Mouse (Mus musculus): ENCODE results near the gene Krtap26-1. TPM values are rescaled to one million over a fixed set of nuclear protein-coding genes. Genes with fewer than 3 reads are reported as not detected.

Krtap26-1 gene
- polyA plus RNA-seq, 1 experiment from 2014 or later: not detected

Other genes with a start within 250 kb of the Krtap26-1 start
- not detected in 2 replicates for gene Cldn17, start 140.8 kb downstream of the Krtap26-1 start, polyA plus RNA-seq (2015; fragmentation: Nextera tagmentation; extraction: Ambion mirVana)
- 140 and 143 TPM in 2 replicates for gene Cldn8, start 84.6 kb downstream of the Krtap26-1 start, polyA plus RNA-seq (2015; fragmentation: Nextera tagmentation; extraction: Ambion mirVana)
- gene Krtap24-1, start 35.5 kb downstream of the Krtap26-1 start, polyA plus RNA-seq (2015; fragmentation: Nextera tagmentation; extraction: Ambion mirVana): not detected in 2 replicates
- gene 2310079G19Rik, start 20.1 kb downstream of the Krtap26-1 start, polyA plus RNA-seq (2015; fragmentation: Nextera tagmentation; extraction: Ambion mirVana): not detected in 2 replicates
- not detected in 2 replicates for gene Krtap27-1, start 23.9 kb upstream of the Krtap26-1 start, polyA plus RNA-seq (2015; fragmentation: Nextera tagmentation; extraction: Ambion mirVana)
- not detected in 2 replicates for gene 2310061N02Rik, start 60.2 kb upstream of the Krtap26-1 start, polyA plus RNA-seq (2015; fragmentation: Nextera tagmentation; extraction: Ambion mirVana)
- gene Krtap13-1, start 81.1 kb upstream of the Krtap26-1 start, polyA plus RNA-seq (2015; fragmentation: Nextera tagmentation; extraction: Ambion mirVana): not detected in 2 replicates
- gene Krtap13, start 103.8 kb upstream of the Krtap26-1 start, polyA plus RNA-seq (2015; fragmentation: Nextera tagmentation; extraction: Ambion mirVana): not detected in 2 replicates
- not detected in 2 replicates for gene 2310034C09Rik, start 111.1 kb upstream of the Krtap26-1 start, polyA plus RNA-seq (2015; fragmentation: Nextera tagmentation; extraction: Ambion mirVana)
- gene 2310057N15Rik, start 126.4 kb upstream of the Krtap26-1 start, polyA plus RNA-seq (2015; fragmentation: Nextera tagmentation; extraction: Ambion mirVana): not detected in 2 replicates
- 0.31 TPM in 1 of 2 replicates, not detected in the other for gene Gm5965, start 130.1 kb upstream of the Krtap26-1 start, polyA plus RNA-seq (2015; fragmentation: Nextera tagmentation; extraction: Ambion mirVana)
- not detected in 2 replicates for gene Gm20741, start 164.4 kb upstream of the Krtap26-1 start, polyA plus RNA-seq (2015; fragmentation: Nextera tagmentation; extraction: Ambion mirVana)
- gene Krtap15, start 172.4 kb upstream of the Krtap26-1 start, polyA plus RNA-seq (2015; fragmentation: Nextera tagmentation; extraction: Ambion mirVana): not detected in 2 replicates
- not detected in 2 replicates for gene Krtap14, start 178.3 kb upstream of the Krtap26-1 start, polyA plus RNA-seq (2015; fragmentation: Nextera tagmentation; extraction: Ambion mirVana)
- not detected in 2 replicates for gene Krtap19-1, start 221.6 kb upstream of the Krtap26-1 start, polyA plus RNA-seq (2015; fragmentation: Nextera tagmentation; extraction: Ambion mirVana)
- not detected in 2 replicates for gene Krtap19-2, start 226.5 kb upstream of the Krtap26-1 start, polyA plus RNA-seq (2015; fragmentation: Nextera tagmentation; extraction: Ambion mirVana)
- gene Krtap19-3, start 230.2 kb upstream of the Krtap26-1 start, polyA plus RNA-seq (2015; fragmentation: Nextera tagmentation; extraction: Ambion mirVana): not detected in 2 replicates
- gene Krtap19-4, start 237.3 kb upstream of the Krtap26-1 start, polyA plus RNA-seq (2015; fragmentation: Nextera tagmentation; extraction: Ambion mirVana): not detected in 2 replicates
- gene Krtap19-5, start 248.7 kb upstream of the Krtap26-1 start, polyA plus RNA-seq (2015; fragmentation: Nextera tagmentation; extraction: Ambion mirVana): not detected in 2 replicates

Measured in kidney, embryonic 16.5 days (tissue).